Mouse (Mus musculus): Measurements from ENCODE around the gene Rnf41. TPM values are rescaled to one million over a fixed set of nuclear protein-coding genes. Genes with fewer than 3 reads are reported as not detected.
A peak's percentile ranks its signal among the peaks of the same experiment; 100 is the strongest.

Gene Rnf41
- polyA plus RNA-seq, 1 experiment from 2014 or later = 34.3 TPM

DNA sequence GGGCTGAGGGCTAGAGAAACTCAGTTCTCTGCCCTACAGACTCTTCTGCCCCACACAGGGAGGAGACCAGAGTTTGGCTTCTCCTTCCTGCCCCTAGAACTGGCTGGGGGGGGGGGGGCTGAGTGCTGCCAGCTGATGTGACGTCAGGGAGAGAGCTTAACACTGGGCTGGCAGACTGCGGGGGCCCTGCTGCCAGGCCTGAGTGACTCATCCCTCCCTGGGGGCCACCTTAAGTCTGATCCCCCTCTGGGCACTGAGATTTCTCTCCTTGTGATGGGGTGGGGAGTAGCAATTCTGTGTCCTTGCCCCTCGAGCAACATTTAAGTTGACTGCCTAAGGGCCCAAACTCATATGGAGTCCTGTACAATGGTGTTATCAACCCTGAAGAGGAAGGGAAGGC, 33.0 kb upstream of the Rnf41 start:
- Histone ChIP-seq H3K4me3 (ENCODE audit: low read depth, low read length) (peak overlapping the region; percentile 100), H3K4me2 (ENCODE audit: low read depth, severe bottlenecking) (peak overlapping the region; percentile 78; the same call in 1 of the 2 replicates), H3K27ac (replicated peaks; ENCODE audit: low read depth, low read length) (no peak overlapping the region), H3K4me1 (ENCODE audit: control insufficient read depth, insufficient read depth, low read length) (peaks cover 16% of the 10 kb centered on the region; the same call in 1 of the 2 replicates), H3K27me3 (ENCODE audit: control insufficient read depth, insufficient read depth, low read length) (no peaks in the 10 kb centered on the region), H3K9ac (ENCODE audit: low read length) (no peak overlapping the region), H3K36me3 (ENCODE audit: control insufficient read depth, insufficient read depth, low read length) (peaks cover 27% of the 10 kb centered on the region), H3K9me3 (ENCODE audit: control insufficient read depth, low read length) (no peaks in the 10 kb centered on the region)
- ATAC-seq (ENCODE audit: insufficient number of reproducible peaks, low FRiP score, low TSS enrichment, low read depth) (no peak), DNase-seq (ENCODE audit: low spot score) (no peak)
- WGBS = 72% methylated on average over 3 of the region's 3 CpGs

DNA sequence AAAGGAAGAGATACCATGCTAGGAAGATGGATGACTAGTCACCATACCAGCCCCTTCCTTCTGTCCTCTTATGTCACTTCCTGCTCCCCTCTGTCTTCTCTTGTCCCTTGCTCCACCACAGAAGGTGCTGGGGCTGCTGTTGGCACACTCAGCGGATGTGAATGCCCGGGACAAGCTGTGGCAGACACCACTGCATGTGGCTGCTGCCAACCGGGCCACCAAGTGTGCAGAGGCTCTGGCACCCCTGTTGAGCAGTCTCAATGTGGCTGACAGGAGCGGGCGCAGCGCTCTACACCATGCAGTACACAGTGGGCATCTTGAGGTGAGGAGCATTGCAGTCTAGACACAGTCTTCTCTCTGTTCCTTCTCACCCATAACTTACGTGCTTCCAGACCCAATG, 32.2 kb upstream of the Rnf41 start:
- Histone ChIP-seq H3K4me2 (ENCODE audit: low read depth, severe bottlenecking) (no peak overlapping the region), H3K27ac (replicated peaks; ENCODE audit: low read depth, low read length) (no peak overlapping the region), H3K9me3 (ENCODE audit: control insufficient read depth, low read length) (no peaks in the 10 kb centered on the region), H3K9ac (ENCODE audit: low read length) (no peak overlapping the region), H3K36me3 (ENCODE audit: control insufficient read depth, insufficient read depth, low read length) (peaks cover 34% of the 10 kb centered on the region), H3K4me1 (ENCODE audit: control insufficient read depth, insufficient read depth, low read length) (peaks cover 16% of the 10 kb centered on the region; the same call in 1 of the 2 replicates), H3K4me3 (ENCODE audit: low read depth, low read length) (no peak overlapping the region), H3K27me3 (ENCODE audit: control insufficient read depth, insufficient read depth, low read length) (no peaks in the 10 kb centered on the region)
- 94% methylated on average over 7 of the region's 7 CpGs for WGBS
- no peak for DNase-seq (ENCODE audit: low spot score)
- no peak for ATAC-seq (ENCODE audit: insufficient number of reproducible peaks, low FRiP score, low TSS enrichment, low read depth)

DNA sequence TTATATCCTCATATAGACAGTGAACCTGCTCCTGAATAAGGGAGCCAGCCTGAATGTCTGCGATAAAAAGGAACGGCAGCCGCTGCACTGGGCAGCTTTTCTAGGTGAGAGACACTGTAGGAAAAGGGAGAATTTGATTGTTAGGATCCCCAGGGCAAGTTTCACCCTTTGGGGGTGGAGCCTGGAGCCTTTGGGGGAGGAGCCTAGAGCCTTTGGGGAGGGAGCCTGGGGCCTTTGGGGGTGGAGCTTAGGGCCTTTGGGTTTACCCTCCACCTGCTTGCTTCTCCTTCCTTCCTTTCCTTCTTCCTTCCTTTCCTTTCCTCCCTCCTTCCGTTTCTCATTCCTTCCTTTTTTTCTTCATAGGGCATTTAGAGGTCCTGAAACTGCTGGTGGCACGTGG, 30.9 kb upstream of the Rnf41 start:
- no peak overlapping the region for H3K4me2 ChIP-seq (ENCODE audit: low read depth, severe bottlenecking)
- H3K9ac ChIP-seq (ENCODE audit: low read length) = no peak overlapping the region
- H3K9me3 ChIP-seq (ENCODE audit: control insufficient read depth, low read length) = no peaks in the 10 kb centered on the region
- H3K27ac ChIP-seq (replicated peaks; ENCODE audit: low read depth, low read length) = no peak overlapping the region
- H3K36me3 ChIP-seq (ENCODE audit: control insufficient read depth, insufficient read depth, low read length) = peaks cover 36% of the 10 kb centered on the region
- 85% methylated on average over 5 of the region's 5 CpGs for WGBS
- no peak overlapping the region for H3K4me3 ChIP-seq (ENCODE audit: low read depth, low read length)
- H3K27me3 ChIP-seq (ENCODE audit: control insufficient read depth, insufficient read depth, low read length) = no peaks in the 10 kb centered on the region
- no peak for DNase-seq (ENCODE audit: low spot score)
- ATAC-seq (ENCODE audit: insufficient number of reproducible peaks, low FRiP score, low TSS enrichment, low read depth) = no peak
- H3K4me1 ChIP-seq (ENCODE audit: control insufficient read depth, insufficient read depth, low read length) = peaks cover 16% of the 10 kb centered on the region; the same call in 1 of the 2 replicates

DNA sequence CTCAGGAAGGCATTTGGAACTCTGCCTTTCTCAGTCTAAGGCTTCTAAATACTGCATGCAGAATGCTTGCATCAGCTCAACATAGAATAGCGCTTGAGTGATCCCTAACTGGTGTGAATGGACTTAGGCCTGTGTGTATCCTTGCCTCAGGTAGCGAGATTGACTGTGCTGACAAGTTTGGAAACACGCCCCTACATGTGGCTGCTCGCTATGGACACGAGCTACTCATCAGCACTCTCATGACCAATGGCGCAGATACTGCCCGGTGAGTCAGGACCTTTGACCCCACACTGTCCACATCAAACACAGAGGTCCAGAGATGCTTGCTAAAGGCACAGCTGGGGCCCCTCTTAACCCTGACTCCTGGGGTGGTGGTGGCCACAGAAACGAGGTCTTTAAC, 29.0 kb upstream of the Rnf41 start:
- Histone ChIP-seq H3K9ac (ENCODE audit: low read length) (no peak overlapping the region), H3K27ac (replicated peaks; ENCODE audit: low read depth, low read length) (no peak overlapping the region), H3K4me2 (ENCODE audit: low read depth, severe bottlenecking) (no peak overlapping the region), H3K27me3 (ENCODE audit: control insufficient read depth, insufficient read depth, low read length) (no peaks in the 10 kb centered on the region), H3K4me1 (ENCODE audit: control insufficient read depth, insufficient read depth, low read length) (peaks cover 10% of the 10 kb centered on the region; the same call in 1 of the 2 replicates), H3K36me3 (ENCODE audit: control insufficient read depth, insufficient read depth, low read length) (peaks cover 50% of the 10 kb centered on the region), H3K9me3 (ENCODE audit: control insufficient read depth, low read length) (no peaks in the 10 kb centered on the region), H3K4me3 (ENCODE audit: low read depth, low read length) (no peak overlapping the region)
- ATAC-seq (ENCODE audit: insufficient number of reproducible peaks, low FRiP score, low TSS enrichment, low read depth) = no peak
- no peak for DNase-seq (ENCODE audit: low spot score)
- WGBS = 86% methylated on average over 8 of the region's 8 CpGs

DNA sequence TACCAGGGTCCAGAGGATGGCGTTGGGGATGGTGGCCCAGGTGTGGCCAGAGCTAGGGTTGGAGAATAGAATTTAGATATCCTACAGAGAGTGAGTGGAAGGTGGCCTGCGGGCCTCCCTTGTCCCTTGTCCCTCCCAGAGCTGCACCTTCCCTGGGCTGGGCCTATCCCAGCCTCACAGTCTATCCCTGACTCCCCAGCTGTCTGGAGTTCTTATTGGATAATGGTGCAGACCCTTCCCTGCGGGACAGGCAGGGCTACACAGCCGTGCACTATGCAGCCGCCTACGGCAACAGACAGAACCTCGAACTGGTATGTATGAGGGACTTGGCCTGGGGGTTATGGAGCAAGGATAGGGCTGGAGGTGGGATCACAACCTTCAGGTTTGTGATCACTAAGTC, 25.6 kb upstream of the Rnf41 start:
- no peak for DNase-seq (ENCODE audit: low spot score)
- Histone ChIP-seq H3K9me3 (ENCODE audit: control insufficient read depth, low read length) (no peaks in the 10 kb centered on the region), H3K27me3 (ENCODE audit: control insufficient read depth, insufficient read depth, low read length) (no peaks in the 10 kb centered on the region), H3K4me2 (ENCODE audit: low read depth, severe bottlenecking) (no peak overlapping the region), H3K9ac (ENCODE audit: low read length) (no peak overlapping the region), H3K27ac (replicated peaks; ENCODE audit: low read depth, low read length) (no peak overlapping the region), H3K36me3 (ENCODE audit: control insufficient read depth, insufficient read depth, low read length) (peaks cover 67% of the 10 kb centered on the region), H3K4me1 (ENCODE audit: control insufficient read depth, insufficient read depth, low read length) (no peaks in the 10 kb centered on the region), H3K4me3 (ENCODE audit: low read depth, low read length) (no peak overlapping the region)
- ATAC-seq (ENCODE audit: insufficient number of reproducible peaks, low FRiP score, low TSS enrichment, low read depth) = no peak
- WGBS = 95% methylated on average over 7 of the region's 7 CpGs

DNA sequence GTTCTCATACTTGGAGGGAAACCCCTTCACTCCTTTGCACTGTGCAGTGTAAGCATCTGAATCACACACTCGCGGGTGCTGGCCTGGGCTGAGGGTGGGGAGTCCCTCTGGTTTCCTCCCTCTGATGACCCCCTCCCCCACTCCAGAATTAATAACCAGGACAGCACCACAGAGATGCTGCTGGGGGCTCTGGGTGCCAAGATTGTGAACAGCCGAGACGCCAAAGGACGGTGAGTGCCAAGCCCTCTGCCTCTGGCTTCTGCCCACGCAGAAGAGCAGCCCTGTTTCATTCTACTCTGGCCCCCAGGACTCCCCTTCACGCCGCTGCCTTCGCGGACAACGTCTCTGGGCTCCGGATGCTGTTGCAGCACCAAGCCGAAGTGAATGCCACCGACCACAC, 22.5 kb upstream of the Rnf41 start:
- 93% methylated on average over 14 of the region's 14 CpGs for WGBS
- ATAC-seq (ENCODE audit: insufficient number of reproducible peaks, low FRiP score, low TSS enrichment, low read depth) = no peak
- Histone ChIP-seq H3K4me1 (ENCODE audit: control insufficient read depth, insufficient read depth, low read length) (no peaks in the 10 kb centered on the region), H3K4me2 (ENCODE audit: low read depth, severe bottlenecking) (no peak overlapping the region), H3K4me3 (ENCODE audit: low read depth, low read length) (no peak overlapping the region), H3K9me3 (ENCODE audit: control insufficient read depth, low read length) (no peaks in the 10 kb centered on the region), H3K27ac (replicated peaks; ENCODE audit: low read depth, low read length) (no peak overlapping the region), H3K9ac (ENCODE audit: low read length) (no peak overlapping the region), H3K27me3 (ENCODE audit: control insufficient read depth, insufficient read depth, low read length) (no peaks in the 10 kb centered on the region), H3K36me3 (ENCODE audit: control insufficient read depth, insufficient read depth, low read length) (peaks cover 57% of the 10 kb centered on the region)
- no peak for DNase-seq (ENCODE audit: low spot score)

DNA sequence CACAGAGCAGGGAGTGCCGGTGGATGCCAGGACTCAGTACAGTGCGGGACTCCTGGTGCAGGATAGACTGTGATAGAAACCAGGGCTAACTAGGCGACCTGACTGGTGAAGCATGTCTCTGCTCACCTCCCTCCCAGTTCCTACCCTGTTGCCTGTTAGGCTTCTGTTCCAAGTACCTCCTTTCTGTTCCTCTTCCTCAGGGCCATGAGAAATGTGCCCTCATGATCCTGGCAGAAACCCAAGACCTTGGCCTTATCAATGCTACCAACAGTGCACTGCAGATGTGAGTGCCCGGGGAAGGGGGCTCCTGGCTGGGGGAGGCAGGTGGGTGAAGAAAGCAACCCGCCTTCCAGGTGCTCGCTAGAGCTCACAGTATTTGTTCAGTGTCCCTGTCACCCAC, 21.9 kb upstream of the Rnf41 start:
- H3K4me3 ChIP-seq (ENCODE audit: low read depth, low read length) = no peak overlapping the region
- no peak overlapping the region for H3K4me2 ChIP-seq (ENCODE audit: low read depth, severe bottlenecking)
- no peaks in the 10 kb centered on the region for H3K27me3 ChIP-seq (ENCODE audit: control insufficient read depth, insufficient read depth, low read length)
- H3K27ac ChIP-seq (replicated peaks; ENCODE audit: low read depth, low read length) = no peak overlapping the region
- WGBS = 92% methylated on average over 6 of the region's 6 CpGs
- ATAC-seq (ENCODE audit: insufficient number of reproducible peaks, low FRiP score, low TSS enrichment, low read depth) (no peak), DNase-seq (ENCODE audit: low spot score) (no peak)
- H3K9me3 ChIP-seq (ENCODE audit: control insufficient read depth, low read length) = no peaks in the 10 kb centered on the region
- peaks cover 54% of the 10 kb centered on the region for H3K36me3 ChIP-seq (ENCODE audit: control insufficient read depth, insufficient read depth, low read length)
- H3K9ac ChIP-seq (ENCODE audit: low read length) = no peak overlapping the region
- H3K4me1 ChIP-seq (ENCODE audit: control insufficient read depth, insufficient read depth, low read length) = no peaks in the 10 kb centered on the region

DNA sequence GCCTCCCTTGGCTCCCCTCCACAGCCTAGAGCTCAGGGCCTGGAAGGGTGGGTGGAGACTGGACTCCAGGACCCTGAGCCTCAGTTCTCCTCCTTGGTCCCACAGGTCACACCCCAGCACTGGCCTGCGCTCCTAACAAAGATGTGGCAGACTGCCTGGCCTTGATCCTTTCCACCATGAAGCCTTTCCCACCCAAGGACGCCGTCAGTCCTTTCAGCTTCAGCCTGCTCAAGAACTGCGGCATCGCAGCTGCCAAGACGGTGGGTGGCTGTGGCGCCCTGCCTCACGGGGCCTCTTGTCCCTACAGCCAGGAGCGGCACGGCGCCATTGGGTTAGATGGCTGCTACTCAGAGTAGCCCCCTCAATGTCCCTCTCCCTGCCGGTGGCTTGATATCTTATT, 21.1 kb upstream of the Rnf41 start:
- DNase-seq (ENCODE audit: low spot score) = no peak
- Histone ChIP-seq H3K27me3 (ENCODE audit: control insufficient read depth, insufficient read depth, low read length) (no peaks in the 10 kb centered on the region), H3K4me2 (ENCODE audit: low read depth, severe bottlenecking) (no peak overlapping the region), H3K9ac (ENCODE audit: low read length) (no peak overlapping the region), H3K4me3 (ENCODE audit: low read depth, low read length) (no peak overlapping the region), H3K4me1 (ENCODE audit: control insufficient read depth, insufficient read depth, low read length) (no peaks in the 10 kb centered on the region), H3K9me3 (ENCODE audit: control insufficient read depth, low read length) (no peaks in the 10 kb centered on the region), H3K27ac (replicated peaks; ENCODE audit: low read depth, low read length) (no peak overlapping the region), H3K36me3 (ENCODE audit: control insufficient read depth, insufficient read depth, low read length) (peaks cover 52% of the 10 kb centered on the region)
- ATAC-seq (ENCODE audit: insufficient number of reproducible peaks, low FRiP score, low TSS enrichment, low read depth) = no peak
- 92% methylated on average over 12 of the region's 12 CpGs for WGBS

DNA sequence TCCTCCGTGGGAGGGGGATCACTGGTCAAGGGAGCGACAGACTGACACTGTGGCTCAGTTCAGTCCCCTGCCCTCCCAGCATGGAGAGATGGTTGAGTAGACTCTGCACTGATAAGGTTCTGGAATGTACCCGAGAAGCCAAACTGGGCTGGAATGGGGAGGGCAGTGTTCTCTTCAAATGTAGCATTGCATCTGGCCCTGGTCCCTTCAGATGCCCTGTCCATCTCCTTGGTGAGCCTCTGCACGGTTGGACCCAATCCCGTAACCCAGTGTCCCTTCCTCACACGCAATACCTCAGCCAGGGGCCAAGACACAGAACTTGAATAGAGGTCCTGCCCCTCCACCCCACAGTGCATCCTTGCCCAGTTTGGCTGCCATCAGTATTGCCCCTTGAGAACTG, 19.6 kb upstream of the Rnf41 start:
- no peak for ATAC-seq (ENCODE audit: insufficient number of reproducible peaks, low FRiP score, low TSS enrichment, low read depth)
- no peaks in the 10 kb centered on the region for H3K4me1 ChIP-seq (ENCODE audit: control insufficient read depth, insufficient read depth, low read length)
- H3K36me3 ChIP-seq (ENCODE audit: control insufficient read depth, insufficient read depth, low read length) = peaks cover 44% of the 10 kb centered on the region
- WGBS = 79% methylated on average over 6 of the region's 6 CpGs
- no peak overlapping the region for H3K4me2 ChIP-seq (ENCODE audit: low read depth, severe bottlenecking)
- no peaks in the 10 kb centered on the region for H3K27me3 ChIP-seq (ENCODE audit: control insufficient read depth, insufficient read depth, low read length)
- DNase-seq (ENCODE audit: low spot score) = no peak
- H3K27ac ChIP-seq (replicated peaks; ENCODE audit: low read depth, low read length) = no peak overlapping the region
- H3K4me3 ChIP-seq (ENCODE audit: low read depth, low read length) = no peak overlapping the region
- no peaks in the 10 kb centered on the region for H3K9me3 ChIP-seq (ENCODE audit: control insufficient read depth, low read length)
- H3K9ac ChIP-seq (ENCODE audit: low read length) = no peak overlapping the region
